Mouse (Mus musculus) left cerebral cortex, adult 18-20 months (tissue): ENCODE results near the gene Rhbdl2. TPM values are rescaled to one million over a fixed set of nuclear protein-coding genes. Genes with fewer than 3 reads are reported as not detected.

Experiments
- DNase-seq, 2 experiments: peaks; one replicate each; pipeline ENCODE4 v3.0.0; 2021 to 2022; ENCODE audit warnings: low spot score in 2 of 2, mixed read lengths in 1 of 2
- total RNA-seq, 2 experiments: library from RNA; stranded (reverse); gene quantifications; 2 replicates each; pipeline ENCODE4 v1.2.3; 2021

Gene Rhbdl2
- total RNA-seq, 2 experiments from 2014 or later, result 0.40 TPM; not detected in 1

GRCm38 (mm10) chr4:123812525-123812924, 24.9 kb downstream of the Rhbdl2 start:
- DNase-seq, result no peak

GRCm38 (mm10) chr4:123814030-123814501, 26.4 kb downstream of the Rhbdl2 start:
- DNase-seq, result no peak

GRCm38 (mm10) chr4:123819093-123819610, 31.5 kb downstream of the Rhbdl2 start:
- peak in 1 of 2 experiments; percentile 12 for DNase-seq

GRCm38 (mm10) chr4:123842126-123842525, 54.5 kb downstream of the Rhbdl2 start:
- DNase-seq, result no peak

- DNase-seq, result no peak
Observed at GRCm38 (mm10) chr4:123856888-123857287, 69.2 kb downstream of the Rhbdl2 start.

- DNase-seq, result no peak
Observed at GRCm38 (mm10) chr4:123858090-123858489, 70.4 kb downstream of the Rhbdl2 start.

GRCm38 (mm10) chr4:123859379-123859778, 71.7 kb downstream of the Rhbdl2 start, which contains the start of gene 4933427I04Rik:
TSS of gene 4933427I04Rik (plus strand) at chr4:123859679.
- no peak for DNase-seq

GRCm38 (mm10) chr4:123859803-123860202, 72.1 kb downstream of the Rhbdl2 start:
- no peak for DNase-seq

GRCm38 (mm10) chr4:123860621-123861020, 72.9 kb downstream of the Rhbdl2 start:
- DNase-seq, result no peak

Other genes with a start within 250 kb of the Rhbdl2 start
- gene Macf1, start 103.5 kb upstream of the Rhbdl2 start, total RNA-seq, result 100 to 1,000 TPM; 213 to 220 TPM
- gene Ndufs5, start 69.7 kb upstream of the Rhbdl2 start, total RNA-seq, result 100 to 1,000 TPM; 183 to 205 TPM
- gene Akirin1, start 37.5 kb upstream of the Rhbdl2 start, total RNA-seq, result 10 to 100 TPM; 60.7 to 66.4 TPM
- gene 4933427I04Rik, start 71.8 kb downstream of the Rhbdl2 start, total RNA-seq, result not detected
- 10 to 100 TPM; 12.3 to 14.0 TPM for gene Mycbp, start 117.0 kb downstream of the Rhbdl2 start, total RNA-seq
- 10 to 100 TPM; 63.8 to 63.9 TPM for gene Rragc, start 129.6 kb downstream of the Rhbdl2 start, total RNA-seq
- not detected for gene 4930535I16Rik, start 130.1 kb downstream of the Rhbdl2 start, total RNA-seq